Mouse (Mus musculus): Measurements from ENCODE around the gene Pip4k2c. TPM values are rescaled to one million over a fixed set of nuclear protein-coding genes. Genes with fewer than 3 reads are reported as not detected.
A peak's percentile ranks its signal among the peaks of the same experiment; 100 is the strongest.

Gene Pip4k2c
- polyA plus RNA-seq, 1 experiment from 2014 or later: 19.4 TPM

GRCm38 (mm10) chr10:127226318-127226895, 15.0 kb upstream of the Pip4k2c start:
- Histone ChIP-seq H3K4me3 (replicated peaks) (no peak overlapping the region), H3K9me3 (no peaks in the 10 kb centered on the region), H3K27ac (no peak overlapping the region), H3K4me1 (no peaks in the 10 kb centered on the region; the same call in 1 of the 2 replicates), H3K4me2 (no peak overlapping the region), H3K36me3 (replicated peaks) (peaks cover 28% of the 10 kb centered on the region), H3K27me3 (peaks cover 14% of the 10 kb centered on the region), H3K9ac (no peak overlapping the region)
- 75% methylated on average over 8 of the region's 8 CpGs for WGBS
- ATAC-seq (ENCODE audit: low FRiP score): peak; percentile 44; the same call in 1 of the 2 replicates

GRCm38 (mm10) chr10:127225732-127226131, 14.3 kb upstream of the Pip4k2c start:
- no peaks in the 10 kb centered on the region for H3K9me3 ChIP-seq
- H3K27ac ChIP-seq: no peak overlapping the region
- H3K4me2 ChIP-seq: no peak overlapping the region
- no peak overlapping the region for H3K4me3 ChIP-seq (replicated peaks)
- no peak overlapping the region for H3K9ac ChIP-seq
- H3K36me3 ChIP-seq (replicated peaks): peaks cover 24% of the 10 kb centered on the region
- H3K4me1 ChIP-seq: no peaks in the 10 kb centered on the region; the same call in 1 of the 2 replicates
- H3K27me3 ChIP-seq: peaks cover 14% of the 10 kb centered on the region
- no peak for ATAC-seq (ENCODE audit: low FRiP score)
- WGBS: 32% methylated on average over 10 of the region's 10 CpGs

GRCm38 (mm10) chr10:127225213-127225612, 13.8 kb upstream of the Pip4k2c start:
- Histone ChIP-seq H3K9ac (no peak overlapping the region), H3K9me3 (no peaks in the 10 kb centered on the region), H3K4me3 (replicated peaks) (no peak overlapping the region), H3K27ac (no peak overlapping the region), H3K27me3 (peaks cover 14% of the 10 kb centered on the region), H3K4me2 (no peak overlapping the region), H3K4me1 (no peaks in the 10 kb centered on the region; the same call in 1 of the 2 replicates), H3K36me3 (replicated peaks) (peaks cover 19% of the 10 kb centered on the region)
- ATAC-seq (ENCODE audit: low FRiP score): no peak
- 18% methylated on average over 6 of the region's 6 CpGs for WGBS

- no peak overlapping the region for H3K27ac ChIP-seq
- no peaks in the 10 kb centered on the region for H3K36me3 ChIP-seq (replicated peaks)
- H3K4me2 ChIP-seq: no peak overlapping the region
- 92% methylated on average over 2 of the region's 2 CpGs for WGBS
- H3K9ac ChIP-seq: no peak overlapping the region
- no peak overlapping the region for H3K4me3 ChIP-seq (replicated peaks)
- H3K9me3 ChIP-seq: no peaks in the 10 kb centered on the region
- H3K4me1 ChIP-seq: no peaks in the 10 kb centered on the region
- H3K27me3 ChIP-seq: peaks cover 8% of the 10 kb centered on the region
- ATAC-seq (ENCODE audit: low FRiP score): no peak
Measured at GRCm38 (mm10) chr10:127218339-127218738, 7.0 kb upstream of the Pip4k2c start.

- no peak for ATAC-seq (ENCODE audit: low FRiP score)
- no peak overlapping the region for H3K27ac ChIP-seq
- no peaks in the 10 kb centered on the region for H3K9me3 ChIP-seq
- H3K4me2 ChIP-seq: no peak overlapping the region
- H3K9ac ChIP-seq: no peak overlapping the region
- no peaks in the 10 kb centered on the region for H3K4me1 ChIP-seq
- no peak overlapping the region for H3K4me3 ChIP-seq (replicated peaks)
- no peaks in the 10 kb centered on the region for H3K36me3 ChIP-seq (replicated peaks)
- H3K27me3 ChIP-seq: peaks cover 5% of the 10 kb centered on the region; the same call in 1 of the 2 replicates
Measured at GRCm38 (mm10) chr10:127217177-127217576, 5.8 kb upstream of the Pip4k2c start.

- Histone ChIP-seq H3K36me3 (replicated peaks) (no peaks in the 10 kb centered on the region), H3K9ac (no peak overlapping the region), H3K9me3 (no peaks in the 10 kb centered on the region), H3K4me3 (replicated peaks) (no peak overlapping the region), H3K4me2 (no peak overlapping the region), H3K4me1 (peaks cover 3% of the 10 kb centered on the region; the same call in 1 of the 2 replicates), H3K27ac (no peak overlapping the region), H3K27me3 (peaks cover 5% of the 10 kb centered on the region; the same call in 1 of the 2 replicates)
- ATAC-seq (ENCODE audit: low FRiP score): no peak
- 95% methylated on average over 11 of the region's 11 CpGs for WGBS
Measured at GRCm38 (mm10) chr10:127216456-127216855, 5.1 kb upstream of the Pip4k2c start.

GRCm38 (mm10) chr10:127214422-127214803, 3.0 kb upstream of the Pip4k2c start:
- no peak for ATAC-seq (ENCODE audit: low FRiP score)
- Histone ChIP-seq H3K4me2 (no peak overlapping the region), H3K27ac (no peak overlapping the region), H3K9ac (no peak overlapping the region), H3K4me3 (replicated peaks) (no peak overlapping the region), H3K9me3 (no peaks in the 10 kb centered on the region), H3K36me3 (replicated peaks) (no peaks in the 10 kb centered on the region), H3K4me1 (peaks cover 16% of the 10 kb centered on the region), H3K27me3 (peaks cover 5% of the 10 kb centered on the region; the same call in 1 of the 2 replicates)
- 52% methylated on average over 1 of the region's 1 CpGs for whole genome bisulfite sequencing

- H3K27me3 ChIP-seq: peaks cover 5% of the 10 kb centered on the region; the same call in 1 of the 2 replicates
- 86% methylated on average over 13 of the region's 13 CpGs for WGBS
- H3K4me3 ChIP-seq (replicated peaks): no peak overlapping the region
- no peak for ATAC-seq (ENCODE audit: low FRiP score)
- H3K4me1 ChIP-seq: peaks cover 16% of the 10 kb centered on the region
- no peak overlapping the region for H3K9ac ChIP-seq
- H3K36me3 ChIP-seq (replicated peaks): 0 out of 2 replicates have a peak, but pooled peaks cover under 1% of the 10 kb centered on the region
- no peak overlapping the region for H3K4me2 ChIP-seq
- no peak overlapping the region for H3K27ac ChIP-seq
- H3K9me3 ChIP-seq: no peaks in the 10 kb centered on the region
Measured at GRCm38 (mm10) chr10:127213704-127214421, 2.5 kb upstream of the Pip4k2c start.

GRCm38 (mm10) chr10:127213272-127213671, 1.9 kb upstream of the Pip4k2c start:
- no peak for ATAC-seq (ENCODE audit: low FRiP score)

GRCm38 (mm10) chr10:127210961-127211405, 402 bp downstream of the Pip4k2c start:
- Histone ChIP-seq H3K36me3 (replicated peaks) (peaks cover 26% of the 10 kb centered on the region), H3K27me3 (peaks cover 5% of the 10 kb centered on the region; the same call in 1 of the 2 replicates), H3K9me3 (no peaks in the 10 kb centered on the region), H3K9ac (peak overlapping the region; percentile 87), H3K27ac (peak overlapping the region; percentile 53; the same call in 1 of the 2 replicates), H3K4me1 (peaks cover 16% of the 10 kb centered on the region), H3K4me2 (peak overlapping the region; percentile 94), H3K4me3 (replicated peaks) (peak overlapping the region; percentile 88)
- peak; percentile 64 for ATAC-seq (ENCODE audit: low FRiP score)
- whole genome bisulfite sequencing: 0% methylated on average over 25 of the region's 25 CpGs

More at GRCm38 (mm10) chr10:127213272-127213671, 1.9 kb upstream of the Pip4k2c start:
- H3K4me2 ChIP-seq: no peak overlapping the region
- H3K9ac ChIP-seq: no peak overlapping the region
- H3K4me3 ChIP-seq (replicated peaks): no peak overlapping the region
- H3K36me3 ChIP-seq (replicated peaks): peaks cover 6% of the 10 kb centered on the region; the same call in 1 of the 2 replicates
- 94% methylated on average over 8 of the region's 8 CpGs for WGBS
- H3K4me1 ChIP-seq: peaks cover 16% of the 10 kb centered on the region
- H3K27ac ChIP-seq: no peak overlapping the region
- peaks cover 5% of the 10 kb centered on the region; the same call in 1 of the 2 replicates for H3K27me3 ChIP-seq
- H3K9me3 ChIP-seq: no peaks in the 10 kb centered on the region

GRCm38 (mm10) chr10:127209928-127210570, 1.3 kb downstream of the Pip4k2c start:
- WGBS: 82% methylated on average over 13 of the region's 13 CpGs
- Histone ChIP-seq H3K36me3 (replicated peaks) (peaks cover 35% of the 10 kb centered on the region), H3K27ac (no peak overlapping the region), H3K4me1 (peaks cover 16% of the 10 kb centered on the region), H3K4me2 (peak overlapping the region; percentile 94), H3K9me3 (no peaks in the 10 kb centered on the region), H3K9ac (no peak overlapping the region), H3K4me3 (replicated peaks) (peak overlapping the region; percentile 88), H3K27me3 (peaks cover 5% of the 10 kb centered on the region; the same call in 1 of the 2 replicates)
- no peak for ATAC-seq (ENCODE audit: low FRiP score)

- H3K4me3 ChIP-seq (replicated peaks): no peak overlapping the region
- H3K27ac ChIP-seq: no peak overlapping the region
- H3K4me2 ChIP-seq: no peak overlapping the region
- H3K4me1 ChIP-seq: peaks cover 16% of the 10 kb centered on the region
- H3K27me3 ChIP-seq: peaks cover 5% of the 10 kb centered on the region; the same call in 1 of the 2 replicates
- ATAC-seq (ENCODE audit: low FRiP score): no peak
- H3K9ac ChIP-seq: no peak overlapping the region
- H3K36me3 ChIP-seq (replicated peaks): peaks cover 42% of the 10 kb centered on the region
- WGBS: 79% methylated on average over 4 of the region's 4 CpGs
- no peaks in the 10 kb centered on the region for H3K9me3 ChIP-seq
Measured at GRCm38 (mm10) chr10:127208921-127209320, 2.5 kb downstream of the Pip4k2c start.

Data from forebrain, embryonic 12.5 days (tissue).